Mouse (Mus musculus): ENCODE measurements around the gene Zmynd12.

DNA sequence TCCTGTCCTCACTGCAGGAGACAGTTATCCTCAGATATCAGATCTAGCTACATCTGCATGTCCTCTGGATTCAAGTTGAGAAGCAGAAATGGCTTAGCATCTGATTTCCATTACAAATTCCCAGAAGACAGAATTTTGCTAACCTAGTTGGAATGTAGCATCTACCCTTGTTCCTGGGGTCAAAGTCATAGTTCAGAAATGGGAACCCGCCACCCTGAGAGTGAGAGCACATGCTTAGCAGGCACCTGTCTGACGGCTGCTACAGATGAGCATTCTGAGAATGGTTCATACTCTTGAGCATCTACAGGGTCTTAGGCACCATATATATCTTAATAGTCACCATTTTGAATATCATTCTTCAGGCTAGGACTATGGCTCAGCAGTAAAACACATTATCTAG, 15.3 kb downstream of the Zmynd12 start:
- TF ChIP-seq POLR2A (IDR thresholded peaks at IDR 0.05; ENCODE audit: borderline replicate concordance, extremely low read depth, insufficient read depth, insufficient read length, poor library complexity, severe bottlenecking) (no peak), CTCF (IDR thresholded peaks at IDR 0.05; ENCODE audit: borderline replicate concordance, extremely low read depth, insufficient read depth, insufficient read length) (no peak)

All from brain, embryonic 14.5 days (tissue).